Mouse (Mus musculus) ES-E14 (cell line): Measurements from ENCODE around the gene Zbtb20. TPM values are rescaled to one million over a fixed set of nuclear protein-coding genes. Genes with fewer than 3 reads are reported as not detected.

Experiments used
- DNase-seq: peaks from one replicate; pipeline ENCODE4 v3.0.0-alpha.2; 2013; ENCODE audit warnings: low read depth, low spot score
- H3K27ac ChIP-seq: 2 replicates; pipeline ENCODE4 v1.5.1; 2012; ENCODE audit warnings: low read depth, mild to moderate bottlenecking, low read length, moderate library complexity, mixed read lengths; ENCODE audit not compliant: poor library complexity, insufficient read depth, severe bottlenecking
- H3K36me3 ChIP-seq: 2 replicates; pipeline ENCODE4 v1.6.1; 2012; ENCODE audit warnings: mild to moderate bottlenecking, low read length, moderate library complexity, mixed read lengths; ENCODE audit not compliant: control insufficient read depth, poor library complexity, insufficient read depth, severe bottlenecking
- H3K4me1 ChIP-seq, 2 experiments: fragments of 150-350 bp in 1 of 2; sonication (generic) in 1 of 2; 2 replicates each; pipeline ENCODE4 v1.6.1; 2012; ENCODE audit warnings: low read length in 2 of 2, mild to moderate bottlenecking in 1 of 2, mixed read lengths in 1 of 2; ENCODE audit not compliant: control insufficient read depth in 2 of 2, insufficient read depth in 2 of 2, poor library complexity in 1 of 2
- H3K4me3 ChIP-seq, 2 experiments: fragments of 150-350 bp in 1 of 2; sonication (generic) in 1 of 2; 2 replicates each; pipeline ENCODE4 v1.5.1; 2012; ENCODE audit warnings: low read length in 2 of 2, low read depth in 1 of 2, mild to moderate bottlenecking in 1 of 2, mixed read lengths in 1 of 2; ENCODE audit not compliant: insufficient read depth in 1 of 2, poor library complexity in 1 of 2, severe bottlenecking in 1 of 2
- H3K9ac ChIP-seq: 2 replicates; pipeline ENCODE4 v1.6.1; 2012; ENCODE audit warnings: low read depth, mild to moderate bottlenecking, low read length, mixed read lengths; ENCODE audit not compliant: poor library complexity, insufficient read depth, severe bottlenecking
- H3K9me3 ChIP-seq: fragments of 150-350 bp; sonication (generic); 2 replicates; pipeline ENCODE4 v1.6.1; 2012; ENCODE audit warnings: low read depth, mild to moderate bottlenecking, low read length; ENCODE audit not compliant: control insufficient read depth, insufficient read depth
- CHD2 ChIP-seq: IDR thresholded peaks from 2 replicates; pipeline ENCODE4 v1.6.1; 2014; ENCODE audit warnings: mild to moderate bottlenecking, low read depth, low read length, inconsistent platforms
- HCFC1 ChIP-seq: IDR thresholded peaks from 2 replicates; pipeline ENCODE4 v1.6.1; 2012; ENCODE audit warnings: low read length, inconsistent platforms, borderline replicate concordance; ENCODE audit not compliant: insufficient read depth
- MAFK ChIP-seq: IDR thresholded peaks from 2 replicates; pipeline ENCODE4 v1.6.1; 2014; ENCODE audit warnings: mild to moderate bottlenecking, low read depth, low read length, inconsistent platforms; ENCODE audit not compliant: insufficient read depth
- ZC3H11A ChIP-seq: IDR thresholded peaks from 2 replicates; pipeline ENCODE4 v1.6.1; 2012; ENCODE audit warnings: low read depth, mild to moderate bottlenecking, inconsistent platforms, low read length, borderline replicate concordance
- ZNF384 ChIP-seq: IDR thresholded peaks from 2 replicates; pipeline ENCODE4 v1.6.1; 2012; ENCODE audit warnings: low read depth, low read length, inconsistent platforms
- in situ Hi-C, 2 experiments: fragments of 600-800 bp; cut with MboI; formaldehyde crosslinking; loops; one replicate each; pipeline ENCODE4 v1.15.1; 2025; ENCODE audit warnings: low sequenced_read_pairs in 2 of 2, inconsistent platforms in 1 of 2; ENCODE audit not compliant: unreplicated experiment in 2 of 2
- total RNA-seq: library from RNA; depleted of rRNA; stranded (reverse); fragments of 300-350 nt; gene quantifications from 2 replicates; pipeline ENCODE4 v1.2.3, GENCODE M21; 2012

Gene Zbtb20
- total RNA-seq, 1 experiment = 4.0 TPM

DNA sequence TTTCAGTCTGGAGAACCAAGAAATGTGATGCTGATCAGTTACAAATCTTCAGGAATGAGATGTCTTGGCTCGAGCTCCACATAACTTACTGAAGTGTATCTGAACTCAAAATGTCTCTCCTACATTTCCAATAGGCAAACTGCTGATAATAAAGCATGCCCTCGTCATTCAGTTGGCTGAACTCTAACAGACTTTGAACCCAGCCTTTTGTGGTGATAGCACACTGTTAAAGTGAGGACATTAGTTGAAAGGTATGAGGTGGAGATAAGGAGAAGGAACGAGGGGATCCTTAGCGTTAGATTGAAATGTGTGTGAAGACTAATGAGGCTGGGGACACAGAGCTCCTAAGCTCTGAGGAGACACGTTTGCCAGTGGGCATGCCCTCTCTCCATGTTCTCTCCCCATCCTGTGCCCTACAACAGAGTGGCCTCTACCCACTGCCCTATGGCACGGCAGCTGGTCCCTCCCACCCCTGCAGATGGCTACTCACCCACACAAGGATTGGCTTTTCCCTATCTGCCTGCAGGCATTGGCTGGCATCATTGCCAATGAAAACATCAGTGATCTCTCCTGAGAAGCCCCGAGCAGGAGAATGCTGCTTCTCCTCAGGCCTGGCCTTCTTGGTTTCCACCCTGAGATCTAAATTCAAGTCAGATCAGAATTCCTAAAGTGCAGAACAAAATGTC, 721.8 kb downstream of the Zbtb20 start:
- Histone ChIP-seq H3K36me3 (no peaks in the 10 kb centered on the region), H3K4me3 (no peak overlapping the region), H3K9ac (no peak overlapping the region), H3K9me3 (no peaks in the 10 kb centered on the region), H3K4me1 (no peaks in the 10 kb centered on the region), H3K27ac (no peak overlapping the region)
- TF ChIP-seq ZNF384 (no peak), MAFK (no peak), CHD2 (no peak)
- no peak for DNase-seq
- in situ Hi-C loops = no loop called here

DNA sequence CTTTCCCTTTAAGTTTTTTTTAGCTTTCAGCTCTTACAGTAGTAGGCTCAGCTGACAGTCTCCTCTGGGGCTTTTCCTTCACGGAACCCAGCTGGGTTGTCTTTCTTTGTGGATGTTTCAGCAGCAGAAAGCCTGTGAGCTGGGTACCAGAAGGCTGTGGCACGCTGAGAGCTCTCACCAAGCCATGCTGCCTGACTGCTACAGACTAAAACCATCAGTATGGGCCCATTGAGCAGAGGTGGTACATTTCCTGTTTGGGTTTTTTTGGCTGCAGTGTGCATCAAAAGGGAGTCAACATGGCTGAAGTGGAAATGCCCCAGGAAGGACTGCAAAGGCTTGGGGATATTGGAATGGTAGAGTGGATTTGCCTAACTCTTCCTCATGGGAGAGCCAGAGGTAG, 724.0 kb downstream of the Zbtb20 start:
- peaks cover 3 to 5% of the 10 kb centered on the region in 2 experiments; a peak in 1 of 4 replicates for H3K4me1 ChIP-seq
- H3K27ac ChIP-seq = no peak overlapping the region
- H3K9me3 ChIP-seq = no peaks in the 10 kb centered on the region
- in situ Hi-C loops = no loop called here
- DNase-seq = no peak
- H3K9ac ChIP-seq = no peak overlapping the region
- H3K36me3 ChIP-seq = no peaks in the 10 kb centered on the region
- no peak overlapping the region for H3K4me3 ChIP-seq
- no peak for TF ChIP-seq ZC3H11A
- TF ChIP-seq ZNF384 = no peak
- no peak for TF ChIP-seq MAFK
- no peak for TF ChIP-seq HCFC1
- no peak for TF ChIP-seq CHD2

DNA sequence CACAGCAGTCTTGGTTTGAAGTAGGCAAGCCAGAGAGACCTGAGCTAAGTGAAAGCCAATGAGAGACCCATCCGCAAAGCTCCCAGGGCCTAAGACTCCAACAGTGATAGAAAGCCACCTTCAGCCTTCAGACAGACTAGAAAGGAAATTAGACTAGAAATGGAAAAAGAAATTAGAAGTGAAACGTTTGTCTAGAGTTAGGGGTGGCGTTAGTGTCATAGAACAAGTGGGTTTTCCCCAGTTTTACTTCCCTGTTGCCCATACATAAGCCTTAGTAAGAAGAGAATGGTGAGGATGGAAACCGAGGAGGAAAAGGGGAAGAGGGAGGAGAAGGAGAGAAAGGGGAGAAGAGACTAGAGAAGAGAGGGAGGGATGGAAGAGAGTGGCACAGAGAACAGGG, 726.9 kb downstream of the Zbtb20 start:
- Histone ChIP-seq H3K4me3 (no peak overlapping the region), H3K27ac (no peak overlapping the region), H3K9ac (no peak overlapping the region), H3K36me3 (no peaks in the 10 kb centered on the region), H3K9me3 (no peaks in the 10 kb centered on the region), H3K4me1 (peaks cover 3 to 8% of the 10 kb centered on the region in 2 experiments; a peak in 2 of 4 replicates)
- TF ChIP-seq MAFK (no peak), CHD2 (no peak), ZNF384 (no peak), HCFC1 (no peak), ZC3H11A (no peak)
- no peak for DNase-seq
- in situ Hi-C loops = no loop called here

DNA sequence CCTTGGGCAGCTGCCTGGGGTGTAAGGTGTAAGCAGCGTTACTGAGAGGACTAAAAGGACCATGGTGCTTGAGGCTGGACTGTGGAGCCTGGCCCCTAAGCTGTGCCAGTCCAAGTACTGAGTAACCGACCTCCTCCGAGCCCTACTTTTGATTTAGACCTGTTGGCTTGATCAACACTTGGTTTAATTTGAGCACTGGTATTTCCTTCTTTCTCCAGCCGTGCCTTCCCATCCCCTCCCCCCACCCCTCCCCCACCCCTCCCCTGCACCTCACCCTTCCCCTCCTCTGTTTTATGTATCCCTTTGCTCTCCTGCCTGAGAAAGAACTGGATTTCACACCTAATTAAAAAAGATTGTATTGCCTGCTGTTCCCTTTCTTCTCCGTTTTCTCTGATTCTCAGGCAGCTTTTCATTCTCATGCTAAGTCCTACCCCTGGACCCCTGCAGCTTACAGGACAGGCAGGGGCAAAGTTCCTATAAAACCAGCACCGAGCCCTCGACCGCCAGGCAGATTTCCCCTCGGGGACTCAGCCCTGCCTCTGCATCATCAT, 728.0 kb downstream of the Zbtb20 start:
- no peak for TF ChIP-seq HCFC1
- TF ChIP-seq ZNF384 = no peak
- TF ChIP-seq CHD2 = 0 out of 2 replicates have a peak, but pooled peaks have one; percentile 61
- no peaks in the 10 kb centered on the region for H3K36me3 ChIP-seq
- peaks cover 3 to 8% of the 10 kb centered on the region in 2 experiments; a peak in 2 of 4 replicates for H3K4me1 ChIP-seq
- no peak overlapping the region for H3K27ac ChIP-seq
- in situ Hi-C loops = no loop called here
- H3K9ac ChIP-seq = no peak overlapping the region
- DNase-seq = peak; percentile 67
- no peak overlapping the region for H3K4me3 ChIP-seq
- H3K9me3 ChIP-seq = no peaks in the 10 kb centered on the region
